Mouse (Mus musculus): ENCODE results near the gene Chst14. TPM values are rescaled to one million over a fixed set of nuclear protein-coding genes. Genes with fewer than 3 reads are reported as not detected.

Gene Chst14
- 10.1 and 13.3 TPM in 2 replicates for total RNA-seq (2021)
- long read RNA-seq, experiment 1, transcript Chst14-201 (1 exons, 2,090 nt), result major isoform, 16 of 19 reads
- long read RNA-seq, experiment 1, partial matches to known transcripts, result 0 of 19 reads
- long read RNA-seq, experiment 1, other reads (novel, unspliced or antisense), result 0 of 19 reads
- long read RNA-seq, experiment 2, transcript Chst14-201 (1 exons, 2,090 nt), result major isoform, 6 of 7 reads
- long read RNA-seq, experiment 2, partial matches to known transcripts, result 0 of 7 reads
- long read RNA-seq, experiment 2, other reads (novel, unspliced or antisense), result 0 of 7 reads

GRCm38 (mm10) chr2:118926361-118926997 is at the start of gene Chst14:
Gene Chst14 (plus strand): TSS chr2:118926496.
- DNase-seq, result peak; percentile 92

- peak; percentile 56 for DNase-seq
Measured at GRCm38 (mm10) chr2:118881019-118881418, 45.3 kb upstream of the Chst14 start.

- DNase-seq, result peak; percentile 52
Measured at GRCm38 (mm10) chr2:118881956-118882355, 44.3 kb upstream of the Chst14 start.

- peak; percentile 92 for DNase-seq
Measured at GRCm38 (mm10) chr2:118882840-118883679, 43.2 kb upstream of the Chst14 start.

- DNase-seq, result no peak
Measured at GRCm38 (mm10) chr2:118887440-118887839, 38.9 kb upstream of the Chst14 start.

- peak; percentile 40 for DNase-seq
Measured at GRCm38 (mm10) chr2:118887845-118888548, 38.3 kb upstream of the Chst14 start.

GRCm38 (mm10) chr2:118891173-118891572 is 35.1 kb upstream of the Chst14 start:
- DNase-seq, result peak; percentile 40

GRCm38 (mm10) chr2:118895990-118896913 is 30.0 kb upstream of the Chst14 start:
- peak; percentile 87 for DNase-seq

GRCm38 (mm10) chr2:118896914-118897291 is 29.4 kb upstream of the Chst14 start:
- DNase-seq, result no peak

- no peak for DNase-seq
Measured at GRCm38 (mm10) chr2:118897392-118897791, 28.9 kb upstream of the Chst14 start.

- DNase-seq, result no peak
Measured at GRCm38 (mm10) chr2:118897808-118898207, 28.5 kb upstream of the Chst14 start.

- DNase-seq, result no peak
Measured at GRCm38 (mm10) chr2:118898771-118899170, 27.5 kb upstream of the Chst14 start.

- no peak for DNase-seq
Measured at GRCm38 (mm10) chr2:118899306-118899705, 27.0 kb upstream of the Chst14 start.

- DNase-seq, result peak; percentile 73
Measured at GRCm38 (mm10) chr2:118899981-118900825, 26.1 kb upstream of the Chst14 start, which contains the start of gene Bahd1. Gene Bahd1 (plus strand): TSS chr2:118900377.

GRCm38 (mm10) chr2:118900826-118901140 is 25.5 kb upstream of the Chst14 start:
- no peak for DNase-seq

- DNase-seq, result peak; percentile 99
Measured at GRCm38 (mm10) chr2:118901175-118902031, 24.9 kb upstream of the Chst14 start.

- peak; percentile 86 for DNase-seq
Measured at GRCm38 (mm10) chr2:118902051-118903025, 24.0 kb upstream of the Chst14 start.

- DNase-seq, result peak; percentile 47
Measured at GRCm38 (mm10) chr2:118903333-118903741, 23.0 kb upstream of the Chst14 start.
